Mouse (Mus musculus) heart, embryonic 14.5 days (tissue): ENCODE measurements around the gene Chrnb2. TPM values are rescaled to one million over a fixed set of nuclear protein-coding genes. Genes with fewer than 3 reads are reported as not detected.

ENCODE experiments used
- ATAC-seq: fragments of 200-750 bp; cut with Nextera tagmentation; 2 replicates; pipeline ENCODE4 v1.8.0; 2017; ENCODE audit warnings: low read depth, moderate TSS enrichment; ENCODE audit not compliant: insufficient number of reproducible peaks, insufficient read depth, low FRiP score
- H3K27ac ChIP-seq, 2 experiments: fragments of 200-500 bp in 1 of 2; fragments of 300-500 bp in 1 of 2; sonication (generic) in 1 of 2; replicated peaks in 1 of 2; 2 replicates each; pipeline ENCODE4 v1.5.1; 2012 to 2014; ENCODE audit warnings: low read depth in 2 of 2, low read length in 2 of 2, control low read depth in 1 of 2, mild to moderate bottlenecking in 1 of 2, mixed read lengths in 1 of 2; ENCODE audit not compliant: control insufficient read depth in 1 of 2, insufficient read depth in 1 of 2
- H3K27me3 ChIP-seq: fragments of 300-500 bp; sonication (generic); 2 replicates; pipeline ENCODE4 v1.6.1; 2014; ENCODE audit warnings: mild to moderate bottlenecking, low read length, control low read depth; ENCODE audit not compliant: control insufficient read depth, insufficient read depth
- H3K36me3 ChIP-seq: fragments of 300-500 bp; sonication (generic); 2 replicates; pipeline ENCODE4 v1.6.1; 2014; ENCODE audit warnings: mild to moderate bottlenecking, control low read depth, low read length, mixed read lengths; ENCODE audit not compliant: control insufficient read depth, insufficient read depth
- H3K4me1 ChIP-seq, 2 experiments: fragments of 200-500 bp in 1 of 2; fragments of 300-500 bp in 1 of 2; sonication (generic) in 1 of 2; 2 replicates each; pipeline ENCODE4 v1.6.1; 2012 to 2014; ENCODE audit warnings: low read length in 2 of 2, control low read depth in 1 of 2, mixed read lengths in 1 of 2; ENCODE audit not compliant: control insufficient read depth in 2 of 2, insufficient read depth in 2 of 2
- H3K4me2 ChIP-seq: fragments of 300-500 bp; sonication (generic); 2 replicates; pipeline ENCODE4 v1.6.1; 2014; ENCODE audit warnings: mild to moderate bottlenecking, low read length
- H3K4me3 ChIP-seq, 2 experiments: fragments of 200-500 bp in 1 of 2; fragments of 300-500 bp in 1 of 2; sonication (generic) in 1 of 2; 2 replicates each; pipeline ENCODE4 v1.5.1; 2012 to 2014; ENCODE audit warnings: low read length in 2 of 2, mild to moderate bottlenecking in 2 of 2, control low read depth in 1 of 2, low read depth in 1 of 2, moderate library complexity in 1 of 2; ENCODE audit not compliant: control insufficient read depth in 1 of 2, insufficient read depth in 1 of 2
- H3K9ac ChIP-seq: fragments of 300-500 bp; sonication (generic); 2 replicates; pipeline ENCODE4 v1.6.1; 2014; ENCODE audit warnings: mild to moderate bottlenecking, low read length
- H3K9me3 ChIP-seq: fragments of 300-500 bp; sonication (generic); 2 replicates; pipeline ENCODE4 v1.6.1; 2016; ENCODE audit warnings: low read length, control low read depth; ENCODE audit not compliant: control insufficient read depth
- WGBS: fragments of 180-500 bp; shearing (Covaris S2); extraction: QIAGEN DNeasy Blood & Tissue Kit; methylation state at CpG from one replicate; pipeline ENCODE4 v1.1.7; 2014; 5-methylcytosine and 5-hydroxymethylcytosine counted together
- polyA plus RNA-seq: library from polyadenylated mRNA; unstranded; fragments of >200 nt; fragmentation: Nextera tagmentation; extraction: Ambion mirVana; gene quantifications from 2 replicates; pipeline ENCODE4 v1.2.1, GENCODE M21; 2014

Chrnb2 gene
- polyA plus RNA-seq, 1 experiment from 2014 or later: 0.38 TPM

GRCm38 (mm10) chr3:89769584-89769983, 5.2 kb upstream of the Chrnb2 start:
- Histone ChIP-seq H3K9ac (no peak overlapping the region), H3K4me1 (peaks cover 4 to 14% of the 10 kb centered on the region in 2 experiments), H3K27ac (no peak overlapping the region), H3K27me3 (peaks cover 12% of the 10 kb centered on the region), H3K4me2 (no peak overlapping the region), H3K36me3 (no peaks in the 10 kb centered on the region), H3K9me3 (no peaks in the 10 kb centered on the region), H3K4me3 (no peak overlapping the region)
- ATAC-seq: no peak
- WGBS: 54% methylated on average over 7 of the region's 7 CpGs

DNA sequence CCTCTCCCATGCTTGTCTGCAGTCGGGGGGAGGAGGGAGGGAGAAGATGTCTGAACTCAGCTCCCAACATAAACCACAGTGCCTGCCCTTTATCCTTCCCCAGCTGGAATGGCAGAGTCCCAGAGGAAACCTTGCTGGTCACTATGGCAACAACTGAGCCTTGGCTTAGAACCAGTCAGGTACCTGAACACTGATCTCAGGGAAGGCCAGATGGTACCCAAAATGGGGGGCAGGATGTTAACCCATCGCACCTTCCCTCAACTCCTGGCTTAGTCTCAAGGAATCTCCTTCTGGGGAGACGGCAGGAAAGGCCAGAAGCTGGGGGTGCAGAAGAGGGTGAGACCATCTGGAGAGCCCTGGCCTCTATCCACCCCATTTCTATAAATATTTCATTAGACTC, 4.6 kb downstream of the Chrnb2 start:
- H3K27ac ChIP-seq: no peak overlapping the region
- peaks cover 23% of the 10 kb centered on the region for H3K27me3 ChIP-seq
- H3K4me3 ChIP-seq: no peak overlapping the region
- H3K4me1 ChIP-seq: peaks cover 0 to 2% of the 10 kb centered on the region in 2 experiments; a peak in 1 of 4 replicates
- WGBS: 66% methylated on average over 3 of the region's 3 CpGs
- no peak overlapping the region for H3K9ac ChIP-seq
- no peaks in the 10 kb centered on the region for H3K36me3 ChIP-seq
- H3K4me2 ChIP-seq: no peak overlapping the region
- H3K9me3 ChIP-seq: no peaks in the 10 kb centered on the region
- ATAC-seq: no peak

- H3K9me3 ChIP-seq: no peaks in the 10 kb centered on the region
- no peak overlapping the region for H3K4me3 ChIP-seq
- H3K36me3 ChIP-seq: no peaks in the 10 kb centered on the region
- H3K4me2 ChIP-seq: no peak overlapping the region
- no peak overlapping the region for H3K27ac ChIP-seq
- H3K27me3 ChIP-seq: peaks cover 6% of the 10 kb centered on the region
- no peak for ATAC-seq
- 59% methylated on average over 2 of the region's 2 CpGs for WGBS
- no peaks in the 10 kb centered on the region for H3K4me1 ChIP-seq
- no peak overlapping the region for H3K9ac ChIP-seq
Measured at GRCm38 (mm10) chr3:89757851-89758250, 6.6 kb downstream of the Chrnb2 start.

- Histone ChIP-seq H3K9ac (no peak overlapping the region), H3K27me3 (no peaks in the 10 kb centered on the region; the same call in 1 of the 2 replicates), H3K4me2 (no peak overlapping the region), H3K36me3 (peaks cover 18% of the 10 kb centered on the region), H3K27ac (no peak overlapping the region), H3K4me1 (no peaks in the 10 kb centered on the region), H3K4me3 (no peak overlapping the region), H3K9me3 (no peaks in the 10 kb centered on the region)
- 70% methylated on average over 6 of the region's 6 CpGs for WGBS
- no peak for ATAC-seq
Measured at GRCm38 (mm10) chr3:89755283-89755682, 9.1 kb downstream of the Chrnb2 start.

GRCm38 (mm10) chr3:89752307-89752706, 12.1 kb downstream of the Chrnb2 start:
- Histone ChIP-seq H3K4me2 (no peak overlapping the region), H3K27me3 (no peaks in the 10 kb centered on the region), H3K4me3 (no peak overlapping the region), H3K36me3 (peaks cover 46% of the 10 kb centered on the region), H3K27ac (no peak overlapping the region), H3K4me1 (no peaks in the 10 kb centered on the region), H3K9ac (no peak overlapping the region), H3K9me3 (no peaks in the 10 kb centered on the region)
- ATAC-seq: no peak
- 40% methylated on average over 1 of the region's 1 CpGs for WGBS

GRCm38 (mm10) chr3:89738509-89738908, 25.9 kb downstream of the Chrnb2 start:
- H3K9ac ChIP-seq: no peak overlapping the region
- H3K4me3 ChIP-seq: no peak overlapping the region
- no peaks in the 10 kb centered on the region for H3K9me3 ChIP-seq
- no peak overlapping the region for H3K27ac ChIP-seq
- no peak overlapping the region for H3K4me2 ChIP-seq
- H3K36me3 ChIP-seq: peaks cover 75% of the 10 kb centered on the region
- ATAC-seq: no peak
- H3K27me3 ChIP-seq: no peaks in the 10 kb centered on the region
- WGBS: 89% methylated on average over 6 of the region's 6 CpGs
- peaks cover 2 to 6% of the 10 kb centered on the region in 2 experiments; a peak in 1 of 4 replicates for H3K4me1 ChIP-seq

DNA sequence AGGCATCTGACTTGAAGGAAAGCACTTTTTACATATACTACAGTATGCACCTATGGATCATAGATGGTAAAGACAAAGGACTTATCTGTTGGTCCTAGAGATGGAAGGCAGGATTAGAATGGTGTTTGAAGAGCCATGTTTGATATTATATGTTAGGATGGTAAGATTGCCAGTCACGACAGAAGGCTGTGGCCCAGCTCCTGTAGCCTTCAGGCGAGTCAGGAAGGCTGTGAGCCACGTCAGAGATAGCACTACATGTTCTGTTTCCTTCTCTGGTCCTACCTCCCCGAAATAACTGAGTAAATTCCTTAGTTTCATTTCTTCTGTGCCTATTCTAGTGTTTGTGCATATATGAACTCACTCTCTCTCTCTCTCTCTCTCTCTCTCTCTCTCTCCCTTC, 32.3 kb downstream of the Chrnb2 start:
- 72% methylated on average over 4 of the region's 4 CpGs for WGBS

More for the DNA sequence above, 32.3 kb downstream of the Chrnb2 start:
- Histone ChIP-seq H3K4me1 (peaks cover 8 to 20% of the 10 kb centered on the region in 2 experiments), H3K27ac (no peak overlapping the region), H3K36me3 (peaks cover 14% of the 10 kb centered on the region; the same call in 1 of the 2 replicates), H3K9ac (no peak overlapping the region), H3K4me2 (peak overlapping the region; percentile 73; the same call in 1 of the 2 replicates), H3K27me3 (no peaks in the 10 kb centered on the region), H3K4me3 (no peak overlapping the region), H3K9me3 (no peaks in the 10 kb centered on the region)
- ATAC-seq: no peak
